Mouse (Mus musculus): ENCODE data around the gene Ntsr2. TPM values are rescaled to one million over a fixed set of nuclear protein-coding genes. Genes with fewer than 3 reads are reported as not detected.
A peak's percentile ranks its signal among the peaks of the same experiment; 100 is the strongest.
"Not testable (repeated sequence)": the region's sequence is repeated elsewhere in the genome, so short reads cannot be mapped to it uniquely, and the experiment has no call there.

The Ntsr2 gene
- polyA plus RNA-seq, 1 experiment from 2014 or later: 0.05 TPM

- Histone ChIP-seq H3K4me3 (replicated peaks) (no peak overlapping the region), H3K27me3 (replicated peaks) (peaks cover 25% of the 10 kb centered on the region), H3K27ac (no peak overlapping the region), H3K9ac (no peak overlapping the region), H3K36me3 (no peaks in the 10 kb centered on the region), H3K4me1 (replicated peaks) (peaks cover 8% of the 10 kb centered on the region), H3K4me2 (replicated peaks) (no peak overlapping the region), H3K9me3 (no peaks in the 10 kb centered on the region)
- no peak for ATAC-seq
- 70% methylated on average over 5 of the region's 5 CpGs for WGBS
Observed at GRCm38 (mm10) chr12:16656906-16657875, 4.0 kb downstream of the Ntsr2 start.

- WGBS: 83% methylated on average over 10 of the region's 10 CpGs
- Histone ChIP-seq H3K27me3 (replicated peaks) (no peaks in the 10 kb centered on the region), H3K4me3 (replicated peaks) (no peak overlapping the region), H3K4me2 (replicated peaks) (no peak overlapping the region), H3K36me3 (no peaks in the 10 kb centered on the region), H3K9me3 (no peaks in the 10 kb centered on the region), H3K27ac (no peak overlapping the region), H3K4me1 (replicated peaks) (no peaks in the 10 kb centered on the region), H3K9ac (no peak overlapping the region)
- ATAC-seq: no peak
Observed at GRCm38 (mm10) chr12:16661459-16661858, 8.3 kb downstream of the Ntsr2 start.

- Histone ChIP-seq H3K4me2 (replicated peaks) (no peak overlapping the region), H3K27me3 (replicated peaks) (no peaks in the 10 kb centered on the region), H3K9ac (no peak overlapping the region), H3K4me3 (replicated peaks) (no peak overlapping the region), H3K9me3 (no peaks in the 10 kb centered on the region), H3K36me3 (no peaks in the 10 kb centered on the region), H3K4me1 (replicated peaks) (no peaks in the 10 kb centered on the region), H3K27ac (no peak overlapping the region)
- whole genome bisulfite sequencing: 57% methylated on average over 2 of the region's 2 CpGs
- ATAC-seq: 0 out of 2 replicates have a peak, but pooled peaks have one; percentile 9
Observed at GRCm38 (mm10) chr12:16661936-16662335, 8.8 kb downstream of the Ntsr2 start.

GRCm38 (mm10) chr12:16662955-16663585 is 9.9 kb downstream of the Ntsr2 start:
- Histone ChIP-seq H3K4me2 (replicated peaks) (no peak overlapping the region), H3K9me3 (no peaks in the 10 kb centered on the region), H3K27me3 (replicated peaks) (no peaks in the 10 kb centered on the region), H3K9ac (no peak overlapping the region), H3K4me3 (replicated peaks) (no peak overlapping the region), H3K27ac (peak overlapping the region; percentile 36), H3K36me3 (no peaks in the 10 kb centered on the region), H3K4me1 (replicated peaks) (no peaks in the 10 kb centered on the region)
- 61% methylated on average over 6 of the region's 6 CpGs for WGBS
- ATAC-seq: peak; percentile 17

GRCm38 (mm10) chr12:16665022-16665421 is 11.8 kb downstream of the Ntsr2 start:
- Histone ChIP-seq H3K27me3 (replicated peaks) (no peaks in the 10 kb centered on the region), H3K4me1 (replicated peaks) (no peaks in the 10 kb centered on the region), H3K9me3 (no peaks in the 10 kb centered on the region), H3K36me3 (no peaks in the 10 kb centered on the region), H3K9ac (no peak overlapping the region), H3K4me3 (replicated peaks) (no peak overlapping the region), H3K27ac (no peak overlapping the region), H3K4me2 (replicated peaks) (no peak overlapping the region)
- peak; percentile 56 for ATAC-seq
- 10% methylated on average over 2 of the region's 2 CpGs for WGBS

GRCm38 (mm10) chr12:16669176-16669575 is 16.0 kb downstream of the Ntsr2 start:
- H3K4me1 ChIP-seq (replicated peaks): no peaks in the 10 kb centered on the region
- H3K4me2 ChIP-seq (replicated peaks): no peak overlapping the region
- H3K27ac ChIP-seq: no peak overlapping the region
- no peak for ATAC-seq
- no peaks in the 10 kb centered on the region for H3K36me3 ChIP-seq
- no peaks in the 10 kb centered on the region; the same call in 1 of the 2 replicates for H3K9me3 ChIP-seq
- WGBS: 76% methylated on average over 3 of the region's 3 CpGs
- no peaks in the 10 kb centered on the region for H3K27me3 ChIP-seq (replicated peaks)
- no peak overlapping the region for H3K4me3 ChIP-seq (replicated peaks)
- no peak overlapping the region for H3K9ac ChIP-seq

- H3K27ac ChIP-seq: no peak overlapping the region
- H3K36me3 ChIP-seq: no peaks in the 10 kb centered on the region; the same call in 1 of the 2 replicates
- no peaks in the 10 kb centered on the region; the same call in 1 of the 2 replicates for H3K9me3 ChIP-seq
- WGBS: 91% methylated on average over 10 of the region's 10 CpGs
- H3K4me3 ChIP-seq (replicated peaks): no peak overlapping the region
- H3K4me1 ChIP-seq (replicated peaks): no peaks in the 10 kb centered on the region
- H3K27me3 ChIP-seq (replicated peaks): no peaks in the 10 kb centered on the region
- no peak for ATAC-seq
- H3K4me2 ChIP-seq (replicated peaks): no peak overlapping the region
- H3K9ac ChIP-seq: no peak overlapping the region
Observed at GRCm38 (mm10) chr12:16672246-16672645, 19.1 kb downstream of the Ntsr2 start.

GRCm38 (mm10) chr12:16690631-16691030 is 37.4 kb downstream of the Ntsr2 start:
- Histone ChIP-seq H3K9ac (no peak overlapping the region), H3K36me3 (peaks cover 3% of the 10 kb centered on the region; the same call in 1 of the 2 replicates), H3K4me3 (replicated peaks) (no peak overlapping the region), H3K27me3 (replicated peaks) (no peaks in the 10 kb centered on the region), H3K4me2 (replicated peaks) (no peak overlapping the region), H3K27ac (no peak overlapping the region), H3K9me3 (no peaks in the 10 kb centered on the region), H3K4me1 (replicated peaks) (no peaks in the 10 kb centered on the region)
- WGBS: 87% methylated on average over 9 of the region's 9 CpGs
- no peak for ATAC-seq

GRCm38 (mm10) chr12:16694783-16695182 is 41.6 kb downstream of the Ntsr2 start:
- Histone ChIP-seq H3K9me3 (no peaks in the 10 kb centered on the region), H3K4me1 (replicated peaks) (no peaks in the 10 kb centered on the region), H3K4me3 (replicated peaks) (no peak overlapping the region), H3K27ac (no peak overlapping the region), H3K4me2 (replicated peaks) (no peak overlapping the region), H3K36me3 (no peaks in the 10 kb centered on the region), H3K9ac (no peak overlapping the region), H3K27me3 (replicated peaks) (no peaks in the 10 kb centered on the region)
- WGBS: 72% methylated on average over 5 of the region's 5 CpGs
- ATAC-seq: no peak

- not testable (repeated sequence) for H3K4me1 ChIP-seq (replicated peaks); H3K27ac ChIP-seq; H3K27me3 ChIP-seq (replicated peaks); H3K4me3 ChIP-seq (replicated peaks); H3K4me2 ChIP-seq (replicated peaks); H3K9me3 ChIP-seq; H3K9ac ChIP-seq; H3K36me3 ChIP-seq; ATAC-seq
- WGBS: 96% methylated on average over 7 of the region's 8 CpGs
Observed at GRCm38 (mm10) chr12:16695252-16695651, 42.1 kb downstream of the Ntsr2 start.

- no peaks in the 10 kb centered on the region for H3K36me3 ChIP-seq
- no peak overlapping the region for H3K9ac ChIP-seq
- H3K4me1 ChIP-seq (replicated peaks): no peaks in the 10 kb centered on the region
- no peak overlapping the region for H3K27ac ChIP-seq
- no peak overlapping the region for H3K4me3 ChIP-seq (replicated peaks)
- no peak for ATAC-seq
- no peaks in the 10 kb centered on the region for H3K27me3 ChIP-seq (replicated peaks)
- 90% methylated on average over 13 of the region's 13 CpGs for WGBS
- H3K9me3 ChIP-seq: no peaks in the 10 kb centered on the region
- H3K4me2 ChIP-seq (replicated peaks): no peak overlapping the region
Observed at GRCm38 (mm10) chr12:16696146-16696545, 43.0 kb downstream of the Ntsr2 start.

GRCm38 (mm10) chr12:16698691-16699090 is 45.5 kb downstream of the Ntsr2 start:
- WGBS: 84% methylated on average over 1 of the region's 1 CpGs
- Histone ChIP-seq H3K4me2 (replicated peaks) (no peak overlapping the region), H3K4me3 (replicated peaks) (no peak overlapping the region), H3K9ac (no peak overlapping the region), H3K27me3 (replicated peaks) (no peaks in the 10 kb centered on the region), H3K36me3 (no peaks in the 10 kb centered on the region), H3K4me1 (replicated peaks) (no peaks in the 10 kb centered on the region), H3K9me3 (no peaks in the 10 kb centered on the region), H3K27ac (no peak overlapping the region)
- ATAC-seq: no peak
